Mouse (Mus musculus): ENCODE data around the gene Ptprj. TPM values are rescaled to one million over a fixed set of nuclear protein-coding genes. Genes with fewer than 3 reads are reported as not detected.

Gene Ptprj
- polyA plus RNA-seq, 1 experiment from 2014 or later = 2.1 TPM

- Histone ChIP-seq H3K9me3 (replicated peaks) (no peaks in the 10 kb centered on the region), H3K4me3 (no peak overlapping the region), H3K36me3 (no peaks in the 10 kb centered on the region), H3K27me3 (ENCODE audit: low read depth, poor library complexity, severe bottlenecking) (no peaks in the 10 kb centered on the region), H3K27ac (replicated peaks) (no peak overlapping the region), H3K4me1 (peaks cover 18% of the 10 kb centered on the region)
- 81% methylated on average over 5 of the region's 5 CpGs for WGBS
- DNase-seq (ENCODE audit: low spot score) = no peak
Observed at GRCm38 (mm10) chr2:90547144-90547609, 33.3 kb downstream of the Ptprj start.

GRCm38 (mm10) chr2:90545261-90545660, 35.2 kb downstream of the Ptprj start:
- WGBS = 55% methylated on average over 5 of the region's 5 CpGs
- Histone ChIP-seq H3K4me3 (no peak overlapping the region), H3K27ac (replicated peaks) (no peak overlapping the region), H3K27me3 (ENCODE audit: low read depth, poor library complexity, severe bottlenecking) (no peaks in the 10 kb centered on the region), H3K4me1 (peaks cover 12% of the 10 kb centered on the region), H3K9me3 (replicated peaks) (no peaks in the 10 kb centered on the region), H3K36me3 (no peaks in the 10 kb centered on the region)
- no peak for DNase-seq (ENCODE audit: low spot score)

- DNase-seq (ENCODE audit: low spot score) = no peak
- 94% methylated on average over 3 of the region's 3 CpGs for WGBS
- H3K27ac ChIP-seq (replicated peaks) = no peak overlapping the region
Observed at GRCm38 (mm10) chr2:90543989-90544388, 36.5 kb downstream of the Ptprj start.

GRCm38 (mm10) chr2:90543106-90543702, 37.2 kb downstream of the Ptprj start:
- Histone ChIP-seq H3K36me3 (no peaks in the 10 kb centered on the region), H3K4me3 (no peak overlapping the region), H3K4me1 (peaks cover 12% of the 10 kb centered on the region), H3K27me3 (ENCODE audit: low read depth, poor library complexity, severe bottlenecking) (no peaks in the 10 kb centered on the region), H3K27ac (replicated peaks) (no peak overlapping the region), H3K9me3 (replicated peaks) (no peaks in the 10 kb centered on the region)
- no peak for DNase-seq (ENCODE audit: low spot score)
- 90% methylated on average over 6 of the region's 6 CpGs for WGBS

More at GRCm38 (mm10) chr2:90543989-90544388, 36.5 kb downstream of the Ptprj start:
- H3K36me3 ChIP-seq = no peaks in the 10 kb centered on the region
- no peaks in the 10 kb centered on the region for H3K9me3 ChIP-seq (replicated peaks)
- no peak overlapping the region for H3K4me3 ChIP-seq
- peaks cover 12% of the 10 kb centered on the region for H3K4me1 ChIP-seq
- H3K27me3 ChIP-seq (ENCODE audit: low read depth, poor library complexity, severe bottlenecking) = no peaks in the 10 kb centered on the region

- Histone ChIP-seq H3K9me3 (replicated peaks) (no peaks in the 10 kb centered on the region), H3K36me3 (no peaks in the 10 kb centered on the region), H3K4me3 (no peak overlapping the region), H3K4me1 (peaks cover 14% of the 10 kb centered on the region), H3K27ac (replicated peaks) (no peak overlapping the region), H3K27me3 (ENCODE audit: low read depth, poor library complexity, severe bottlenecking) (no peaks in the 10 kb centered on the region)
- no peak for DNase-seq (ENCODE audit: low spot score)
- 88% methylated on average over 2 of the region's 2 CpGs for WGBS
Observed at GRCm38 (mm10) chr2:90542656-90543055, 37.8 kb downstream of the Ptprj start.

GRCm38 (mm10) chr2:90539206-90539605, 41.2 kb downstream of the Ptprj start:
- WGBS = 78% methylated on average over 4 of the region's 4 CpGs
- Histone ChIP-seq H3K36me3 (no peaks in the 10 kb centered on the region), H3K9me3 (replicated peaks) (no peaks in the 10 kb centered on the region), H3K27me3 (ENCODE audit: low read depth, poor library complexity, severe bottlenecking) (no peaks in the 10 kb centered on the region), H3K27ac (replicated peaks) (no peak overlapping the region), H3K4me3 (no peak overlapping the region), H3K4me1 (peaks cover 7% of the 10 kb centered on the region; the same call in 1 of the 2 replicates)
- no peak for DNase-seq (ENCODE audit: low spot score)

GRCm38 (mm10) chr2:90537244-90537643, 43.2 kb downstream of the Ptprj start:
- no peak overlapping the region for H3K27ac ChIP-seq (replicated peaks)
- 85% methylated on average over 4 of the region's 4 CpGs for WGBS
- H3K36me3 ChIP-seq = no peaks in the 10 kb centered on the region
- H3K9me3 ChIP-seq (replicated peaks) = no peaks in the 10 kb centered on the region
- no peak overlapping the region for H3K4me3 ChIP-seq
- no peak for DNase-seq (ENCODE audit: low spot score)
- H3K27me3 ChIP-seq (ENCODE audit: low read depth, poor library complexity, severe bottlenecking) = no peaks in the 10 kb centered on the region
- H3K4me1 ChIP-seq = peaks cover 7% of the 10 kb centered on the region; the same call in 1 of the 2 replicates

GRCm38 (mm10) chr2:90536555-90536954, 43.9 kb downstream of the Ptprj start:
- peaks cover 7% of the 10 kb centered on the region; the same call in 1 of the 2 replicates for H3K4me1 ChIP-seq
- no peak overlapping the region for H3K27ac ChIP-seq (replicated peaks)
- H3K36me3 ChIP-seq = no peaks in the 10 kb centered on the region
- H3K4me3 ChIP-seq = no peak overlapping the region
- 69% methylated on average over 9 of the region's 9 CpGs for WGBS
- no peak for DNase-seq (ENCODE audit: low spot score)
- H3K9me3 ChIP-seq (replicated peaks) = no peaks in the 10 kb centered on the region
- H3K27me3 ChIP-seq (ENCODE audit: low read depth, poor library complexity, severe bottlenecking) = no peaks in the 10 kb centered on the region

- H3K4me3 ChIP-seq = no peak overlapping the region
- no peaks in the 10 kb centered on the region for H3K27me3 ChIP-seq (ENCODE audit: low read depth, poor library complexity, severe bottlenecking)
- H3K9me3 ChIP-seq (replicated peaks) = no peaks in the 10 kb centered on the region
- no peaks in the 10 kb centered on the region for H3K36me3 ChIP-seq
- no peak overlapping the region for H3K27ac ChIP-seq (replicated peaks)
- 87% methylated on average over 6 of the region's 6 CpGs for WGBS
- no peak for DNase-seq (ENCODE audit: low spot score)
- peaks cover 7% of the 10 kb centered on the region; the same call in 1 of the 2 replicates for H3K4me1 ChIP-seq
Observed at GRCm38 (mm10) chr2:90534751-90535150, 45.7 kb downstream of the Ptprj start.

- H3K36me3 ChIP-seq = no peaks in the 10 kb centered on the region
- no peaks in the 10 kb centered on the region for H3K9me3 ChIP-seq (replicated peaks)
- H3K27me3 ChIP-seq (ENCODE audit: low read depth, poor library complexity, severe bottlenecking) = no peaks in the 10 kb centered on the region
- H3K27ac ChIP-seq (replicated peaks) = no peak overlapping the region
- H3K4me3 ChIP-seq = no peak overlapping the region
- H3K4me1 ChIP-seq = peaks cover 7% of the 10 kb centered on the region; the same call in 1 of the 2 replicates
- WGBS = 95% methylated on average over 7 of the region's 7 CpGs
- no peak for DNase-seq (ENCODE audit: low spot score)
Observed at GRCm38 (mm10) chr2:90533944-90534343, 46.5 kb downstream of the Ptprj start.

GRCm38 (mm10) chr2:90532095-90532494, 48.4 kb downstream of the Ptprj start:
- Histone ChIP-seq H3K27ac (replicated peaks) (no peak overlapping the region), H3K36me3 (no peaks in the 10 kb centered on the region), H3K9me3 (replicated peaks) (no peaks in the 10 kb centered on the region), H3K4me1 (peaks cover 6% of the 10 kb centered on the region), H3K27me3 (ENCODE audit: low read depth, poor library complexity, severe bottlenecking) (no peaks in the 10 kb centered on the region), H3K4me3 (no peak overlapping the region)
- 90% methylated on average over 5 of the region's 5 CpGs for WGBS
- no peak for DNase-seq (ENCODE audit: low spot score)

- H3K4me1 ChIP-seq = peaks cover 21% of the 10 kb centered on the region
- DNase-seq (ENCODE audit: low spot score) = no peak
- no peak overlapping the region for H3K27ac ChIP-seq (replicated peaks)
- no peak overlapping the region for H3K4me3 ChIP-seq
- H3K27me3 ChIP-seq (ENCODE audit: low read depth, poor library complexity, severe bottlenecking) = no peaks in the 10 kb centered on the region
- no peaks in the 10 kb centered on the region for H3K9me3 ChIP-seq (replicated peaks)
- 90% methylated on average over 5 of the region's 5 CpGs for WGBS
- no peaks in the 10 kb centered on the region for H3K36me3 ChIP-seq
Observed at GRCm38 (mm10) chr2:90528107-90528506, 52.3 kb downstream of the Ptprj start.

GRCm38 (mm10) chr2:90526971-90527370, 53.5 kb downstream of the Ptprj start:
- Histone ChIP-seq H3K4me1 (peaks cover 21% of the 10 kb centered on the region), H3K9me3 (replicated peaks) (no peaks in the 10 kb centered on the region), H3K27ac (replicated peaks) (peak overlapping the region; percentile 64), H3K36me3 (no peaks in the 10 kb centered on the region), H3K4me3 (no peak overlapping the region), H3K27me3 (ENCODE audit: low read depth, poor library complexity, severe bottlenecking) (no peaks in the 10 kb centered on the region)
- DNase-seq (ENCODE audit: low spot score) = no peak
- 47% methylated on average over 6 of the region's 6 CpGs for WGBS

Data from midbrain, embryonic 10.5 days (tissue).